Mouse (Mus musculus): ENCODE measurements around the gene Ptprn2.

Ptprn2 gene

DNA sequence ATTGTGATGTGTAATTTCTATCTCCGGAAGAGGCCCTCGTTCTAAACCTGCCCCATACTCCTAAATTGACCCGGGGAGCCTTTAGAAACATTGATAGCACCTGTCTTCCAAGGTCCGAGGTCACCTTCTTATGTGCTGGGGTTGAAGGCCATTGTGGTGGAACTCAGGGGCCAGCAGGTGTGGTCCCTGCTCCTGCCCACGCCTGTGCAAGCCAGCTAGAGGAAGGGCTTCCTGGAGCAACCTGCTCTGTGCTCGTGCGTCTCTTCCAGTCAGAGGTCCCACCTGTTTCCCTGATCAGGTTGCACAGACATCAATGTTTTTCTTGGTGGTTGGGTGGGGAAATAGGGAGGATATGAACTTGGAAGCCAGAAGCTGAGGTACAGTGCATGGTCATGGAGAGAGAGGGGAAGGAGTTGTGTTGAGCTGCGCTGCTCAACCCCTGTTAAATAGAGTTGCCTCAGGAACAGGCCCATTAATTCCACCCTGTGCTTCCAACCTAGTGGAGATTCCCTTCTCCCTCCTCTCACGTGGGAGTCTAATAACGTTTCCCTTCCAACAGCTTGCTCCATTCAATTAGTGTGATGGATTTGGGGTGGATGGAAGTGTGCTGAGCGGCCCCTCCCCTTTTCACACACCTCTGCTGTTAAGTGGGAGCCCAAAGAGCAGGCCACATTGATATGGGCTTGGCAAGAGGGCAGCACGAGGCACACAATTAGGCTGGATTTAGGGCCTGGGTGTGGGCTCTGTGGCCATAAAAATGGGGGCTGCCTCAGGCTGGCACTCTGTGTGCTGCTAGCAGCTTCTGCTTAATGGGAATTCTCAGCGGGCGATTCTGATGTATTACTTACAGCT, 156.0 kb downstream of the Ptprn2 start:
- no peak for DNase-seq (ENCODE audit: low read depth, low spot score)

DNA sequence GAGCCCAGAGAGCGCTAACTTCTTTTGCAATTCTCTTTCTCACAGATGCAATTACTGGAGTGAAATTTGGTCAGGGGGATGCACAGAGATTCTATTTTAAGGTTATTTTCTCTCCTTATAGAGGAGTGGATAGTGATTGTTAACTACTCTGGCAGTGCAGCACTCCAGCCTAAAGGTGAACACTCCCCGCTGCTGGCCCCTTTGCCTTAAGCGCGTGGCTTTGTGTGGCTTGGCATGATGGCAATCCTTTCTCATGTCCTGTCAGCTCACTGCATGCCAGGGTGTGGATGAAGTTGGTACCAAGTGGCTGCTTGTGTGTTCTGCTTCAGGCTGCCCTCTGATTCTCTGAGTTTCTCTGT, 156.7 kb downstream of the Ptprn2 start:
- no peak for DNase-seq (ENCODE audit: low read depth, low spot score)

DNA sequence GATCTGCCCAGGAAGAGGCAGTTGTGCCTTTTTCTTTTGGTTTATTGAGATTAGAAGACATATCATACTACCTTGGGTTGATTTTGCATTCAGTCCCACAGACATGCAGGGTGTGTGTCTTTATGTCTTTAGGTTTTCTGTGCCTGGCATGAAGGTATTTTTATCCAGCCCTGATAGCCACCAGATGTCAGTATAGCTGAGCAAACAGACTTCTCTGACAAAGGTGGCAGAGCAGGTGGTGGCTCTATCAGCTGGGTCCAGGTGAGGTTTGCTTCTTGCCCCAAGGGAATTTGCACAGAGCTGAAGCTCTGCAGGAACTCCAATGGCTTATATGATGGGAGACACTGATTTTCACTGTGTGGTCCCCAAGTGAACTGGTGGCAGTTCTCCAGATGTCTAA, 161.3 kb downstream of the Ptprn2 start:
- no peak for DNase-seq (ENCODE audit: low read depth, low spot score)

DNA sequence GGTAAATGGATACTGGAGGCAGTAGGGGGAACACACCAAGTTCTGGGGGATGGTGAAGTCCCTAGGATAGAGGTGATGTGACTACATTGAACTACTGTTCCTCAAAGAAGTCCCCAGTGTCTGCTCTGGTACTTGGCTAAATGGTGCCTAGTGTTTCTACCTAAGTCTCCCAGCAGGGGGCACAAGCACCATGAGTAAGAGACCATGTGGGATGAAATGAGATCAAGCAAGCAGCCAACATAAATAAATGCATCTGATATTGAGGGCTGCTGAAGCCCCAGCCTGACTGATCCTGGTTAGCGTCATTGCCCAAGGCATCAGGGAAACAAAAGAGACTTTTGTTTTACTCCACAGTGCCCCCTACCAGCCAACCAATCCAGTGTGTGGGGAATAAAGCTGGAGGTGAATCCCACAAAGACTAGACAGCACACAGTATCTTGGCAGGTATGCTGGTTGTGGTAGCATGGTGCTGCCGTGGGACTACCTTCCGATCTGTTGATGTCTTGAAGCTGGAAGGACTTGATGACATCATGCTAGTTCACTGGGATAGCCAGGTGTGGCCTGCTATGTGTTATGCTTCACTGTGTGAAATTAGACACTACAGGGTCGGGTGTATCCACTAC, 163.2 kb downstream of the Ptprn2 start:
- DNase-seq (ENCODE audit: low read depth, low spot score) = no peak

DNA sequence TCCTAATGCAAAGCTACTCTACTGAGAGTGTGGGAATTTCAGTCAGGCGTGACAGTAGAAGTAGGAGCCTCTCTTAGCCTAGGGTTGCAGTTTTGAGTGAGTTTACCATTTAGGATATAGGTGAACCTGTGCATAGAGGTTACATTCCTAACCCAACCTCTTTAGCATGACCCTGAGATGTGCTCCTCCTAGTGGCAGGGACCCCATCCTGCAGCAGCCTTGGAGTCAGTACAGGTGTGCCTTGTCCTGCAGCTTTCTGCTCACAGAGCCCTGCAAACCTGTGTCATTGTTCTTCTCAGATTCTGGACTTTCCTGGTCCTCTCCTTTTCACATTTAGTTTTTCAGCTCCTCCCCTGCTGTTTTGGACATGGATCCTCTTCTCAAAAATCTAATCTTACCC, 168.2 kb downstream of the Ptprn2 start:
- DNase-seq (ENCODE audit: low read depth, low spot score) = no peak

DNA sequence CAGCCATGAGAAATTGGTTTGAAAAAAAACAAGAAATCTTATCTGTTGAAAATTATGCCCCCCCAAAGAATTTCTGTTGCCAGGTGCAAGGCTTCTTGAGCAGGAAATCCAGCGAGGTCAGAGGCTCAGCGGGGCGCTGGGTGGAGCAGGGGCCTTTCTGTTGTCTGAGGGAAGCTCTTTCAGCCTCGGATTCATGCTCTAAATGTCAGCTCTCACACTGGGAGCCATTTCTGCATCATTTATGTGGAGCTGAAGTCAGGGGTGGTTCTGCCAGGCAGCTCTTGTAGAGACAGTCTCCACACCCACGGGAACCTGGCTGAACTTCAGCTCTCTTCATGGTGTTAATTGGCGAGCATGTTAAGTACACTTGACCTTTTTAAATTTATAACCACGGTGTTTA, 174.6 kb downstream of the Ptprn2 start:
- no peak for DNase-seq (ENCODE audit: low read depth, low spot score)

DNA sequence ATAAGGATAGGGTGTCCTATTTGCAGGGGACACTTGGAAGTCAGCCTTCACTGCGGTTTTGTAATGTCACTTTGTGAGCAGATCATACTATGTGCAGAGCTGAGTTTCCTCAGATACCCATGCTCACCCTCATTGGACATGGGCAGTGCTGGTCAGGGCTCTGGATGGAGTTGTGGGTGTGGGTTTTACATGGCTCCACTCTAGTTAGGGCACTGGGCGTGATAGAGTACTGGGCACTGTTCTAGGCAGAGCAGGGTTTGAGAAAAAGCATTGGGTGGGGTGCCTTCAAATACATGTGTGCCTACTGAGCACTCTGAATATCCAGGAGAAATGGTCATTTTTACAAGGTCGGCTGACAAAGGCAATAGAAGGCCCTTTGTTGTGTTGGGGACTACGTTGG, 175.5 kb downstream of the Ptprn2 start:
- DNase-seq (ENCODE audit: low read depth, low spot score) = no peak

DNA sequence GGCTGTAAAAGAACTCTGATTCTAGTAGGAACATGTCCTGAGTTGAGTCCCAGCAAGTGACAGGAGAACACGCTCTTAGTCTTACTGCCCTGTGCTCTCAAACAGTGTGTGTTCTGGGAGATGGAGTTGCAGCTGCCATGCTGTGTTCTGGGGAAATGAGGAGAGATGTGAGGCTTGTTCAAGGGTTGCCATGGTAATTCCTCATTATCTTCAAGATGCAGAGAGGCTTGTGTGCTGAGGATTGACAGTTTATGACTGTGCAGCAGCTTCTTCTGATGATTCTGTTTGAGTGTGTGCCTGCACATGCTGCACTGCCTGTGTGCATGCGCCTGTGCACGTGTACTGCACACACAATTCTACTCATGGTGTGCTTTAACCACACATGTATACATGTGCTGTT, 192.2 kb downstream of the Ptprn2 start:
- no peak for DNase-seq (ENCODE audit: low read depth, low spot score)

DNA sequence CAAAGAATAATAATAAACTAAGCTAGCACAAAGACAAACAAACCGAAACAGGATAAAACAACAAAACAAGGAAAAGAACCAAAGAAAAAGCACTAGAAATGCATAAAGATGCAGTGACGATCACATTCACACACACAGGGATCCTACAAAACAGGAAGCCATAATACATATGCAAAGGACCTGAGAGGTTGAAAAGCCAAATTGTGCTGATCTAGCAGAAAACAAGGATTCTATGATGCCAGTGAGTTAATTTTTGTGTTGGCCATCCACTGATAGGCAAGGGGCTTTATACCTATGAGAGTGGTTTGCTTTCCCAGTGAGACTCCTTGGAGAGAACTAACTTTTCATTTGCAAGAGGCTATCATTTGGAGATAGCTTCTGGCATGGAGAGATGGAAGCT, 204.3 kb downstream of the Ptprn2 start:
- no peak for DNase-seq (ENCODE audit: low read depth, low spot score)

DNA sequence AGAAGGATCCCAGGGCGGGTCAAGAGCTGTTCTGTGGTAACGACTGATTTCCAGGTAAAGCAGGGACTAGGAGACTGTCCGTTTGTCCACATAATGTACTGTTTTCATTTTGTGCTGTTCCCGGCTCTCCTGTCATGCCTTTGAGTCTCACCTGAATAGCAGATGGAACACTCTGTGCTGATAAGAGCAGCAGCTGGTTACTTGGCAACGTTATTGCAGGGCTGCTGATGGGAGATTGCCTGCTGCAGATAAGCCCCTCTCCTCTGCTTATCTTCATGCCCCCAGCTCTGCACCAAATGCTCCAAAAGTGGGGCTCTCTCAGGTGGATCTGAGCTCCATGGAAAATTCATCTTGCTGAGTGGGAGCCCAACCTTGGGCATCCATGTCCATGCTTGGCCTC, 224.0 kb downstream of the Ptprn2 start:
- no peak for DNase-seq (ENCODE audit: low read depth, low spot score)

DNA sequence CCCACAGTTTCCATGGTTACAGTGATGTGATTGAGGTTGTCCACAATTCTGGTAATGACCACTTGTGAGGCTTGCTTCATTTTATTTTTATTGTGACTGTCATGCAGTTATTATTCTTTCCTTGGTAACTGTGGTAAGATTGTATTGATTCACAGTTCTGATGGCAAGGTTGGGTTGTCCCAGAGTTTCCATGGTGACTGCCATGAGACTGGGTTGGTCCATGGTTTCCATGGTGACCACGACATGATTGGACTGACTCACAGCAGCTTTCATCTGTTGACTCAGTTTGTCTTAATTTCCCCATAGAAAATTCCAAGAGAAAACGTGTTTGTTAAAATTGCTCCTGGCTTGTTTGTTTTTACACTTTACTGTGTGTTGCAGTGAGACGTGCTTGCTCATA, 225.2 kb downstream of the Ptprn2 start:
- DNase-seq (ENCODE audit: low read depth, low spot score) = no peak

DNA sequence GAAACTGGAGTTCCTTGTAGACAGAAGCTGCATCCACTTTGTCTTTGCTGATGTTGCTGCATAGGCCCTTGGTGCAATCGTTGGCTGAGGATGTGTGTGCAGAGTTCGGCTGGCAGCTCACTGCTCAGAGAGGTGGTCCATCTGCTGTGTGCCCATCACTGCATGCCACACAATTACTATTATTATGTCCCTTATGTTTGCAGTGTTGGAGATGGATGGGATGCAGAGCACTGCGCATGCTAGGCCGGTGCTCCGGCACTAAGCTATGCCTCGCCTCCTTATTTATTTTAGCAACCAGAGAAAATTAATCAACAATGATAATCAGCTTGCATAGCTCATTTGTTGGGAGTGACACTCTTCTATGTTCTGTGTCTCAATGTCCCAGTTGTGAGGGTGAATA, 225.6 kb downstream of the Ptprn2 start:
- no peak for DNase-seq (ENCODE audit: low read depth, low spot score)

DNA sequence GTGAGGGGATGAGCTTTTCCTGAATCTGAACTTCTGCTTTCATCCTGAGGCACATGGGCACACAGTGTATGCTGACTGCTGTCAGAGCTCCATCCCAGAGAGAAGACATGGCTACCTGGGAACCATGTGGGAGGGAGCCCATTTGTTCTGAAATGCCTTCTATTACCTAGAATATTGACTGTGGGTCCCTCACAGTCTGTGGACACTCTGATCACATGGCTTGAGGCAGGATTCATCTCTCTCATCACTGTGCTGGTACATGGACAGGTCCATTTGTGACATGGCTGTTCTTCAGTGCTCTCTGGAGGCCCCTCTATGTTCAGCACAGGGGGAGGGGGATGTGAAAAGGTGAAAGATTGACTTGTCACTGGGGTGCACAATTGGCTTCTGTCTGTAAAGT, 227.6 kb downstream of the Ptprn2 start:
- no peak for DNase-seq (ENCODE audit: low read depth, low spot score)

DNA sequence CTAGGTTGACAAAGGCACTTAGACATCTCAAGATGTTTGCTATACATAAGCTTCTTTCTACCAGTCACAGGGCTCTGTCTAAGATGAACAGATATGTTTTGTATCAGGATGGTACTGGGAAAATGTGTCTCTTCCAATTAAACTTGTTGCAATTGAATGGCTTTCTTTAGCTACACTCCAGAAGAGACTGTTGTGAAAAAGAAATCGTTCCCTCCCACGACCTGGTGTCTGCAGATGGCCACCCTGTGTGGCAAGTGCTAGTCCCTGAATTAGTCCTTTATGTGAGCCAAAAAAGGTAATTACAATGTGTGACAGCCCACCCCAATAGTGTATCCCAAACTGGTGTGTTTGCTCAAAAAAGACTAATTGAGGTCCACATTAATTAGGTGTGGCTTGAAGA, 235.5 kb downstream of the Ptprn2 start:
- DNase-seq (ENCODE audit: low read depth, low spot score) = no peak

DNA sequence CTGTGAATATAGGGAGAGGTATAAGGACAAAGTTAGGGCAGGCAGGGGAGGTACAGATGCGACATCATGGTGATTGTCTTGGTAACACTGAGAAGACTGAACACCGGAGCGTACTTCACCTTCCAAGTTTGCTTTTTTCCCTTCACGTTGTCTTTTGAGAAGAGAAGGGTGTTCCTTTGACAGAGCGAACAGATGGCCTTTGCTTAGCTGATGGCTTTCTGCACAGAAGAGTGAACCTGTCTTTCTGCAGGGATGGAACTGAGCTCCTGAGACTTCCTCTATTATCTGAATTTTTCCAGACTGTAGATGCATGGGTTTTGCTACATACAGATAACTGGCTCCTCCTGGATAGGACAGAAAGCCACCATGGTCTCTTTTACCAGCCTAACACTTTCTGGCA, 254.6 kb downstream of the Ptprn2 start:
- no peak for DNase-seq (ENCODE audit: low read depth, low spot score)

DNA sequence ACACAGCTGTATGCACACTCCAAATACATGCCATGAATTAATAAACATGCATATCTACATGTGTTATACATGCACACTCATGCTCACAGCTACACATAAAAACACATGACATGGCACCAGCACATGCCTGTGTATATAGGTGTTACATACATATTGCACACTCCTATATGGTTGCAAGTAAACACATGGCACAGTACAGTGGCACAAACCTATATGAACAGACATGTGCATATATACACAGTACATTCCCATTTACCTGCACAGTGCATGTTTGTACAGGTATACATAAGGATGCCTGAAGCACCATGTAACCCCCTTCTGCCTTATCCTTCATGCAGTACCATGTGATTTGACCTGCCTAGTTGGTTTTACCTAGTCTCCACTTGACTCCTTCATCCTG, 255.8 kb downstream of the Ptprn2 start:
- DNase-seq (ENCODE audit: low read depth, low spot score) = no peak

DNA sequence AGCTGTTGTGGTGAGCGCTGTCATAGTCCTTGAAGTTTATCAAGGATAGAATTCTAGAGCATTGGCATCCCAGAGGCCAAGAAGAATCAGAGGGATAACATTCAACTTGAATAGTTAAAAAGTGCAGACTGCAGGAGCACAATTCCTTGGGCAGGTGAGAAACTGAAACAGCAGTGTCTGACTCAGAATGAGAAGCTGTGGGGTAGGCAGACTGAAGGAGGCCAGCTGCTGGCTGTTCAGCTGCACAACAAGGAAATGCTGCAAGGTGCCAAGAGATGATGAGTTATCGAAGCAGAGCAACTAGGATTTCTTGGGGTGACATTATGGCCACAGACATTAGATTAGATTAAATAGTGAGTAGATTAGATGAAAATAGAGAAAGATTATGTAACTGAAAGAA, 260.9 kb downstream of the Ptprn2 start:
- DNase-seq (ENCODE audit: low read depth, low spot score) = no peak

DNA sequence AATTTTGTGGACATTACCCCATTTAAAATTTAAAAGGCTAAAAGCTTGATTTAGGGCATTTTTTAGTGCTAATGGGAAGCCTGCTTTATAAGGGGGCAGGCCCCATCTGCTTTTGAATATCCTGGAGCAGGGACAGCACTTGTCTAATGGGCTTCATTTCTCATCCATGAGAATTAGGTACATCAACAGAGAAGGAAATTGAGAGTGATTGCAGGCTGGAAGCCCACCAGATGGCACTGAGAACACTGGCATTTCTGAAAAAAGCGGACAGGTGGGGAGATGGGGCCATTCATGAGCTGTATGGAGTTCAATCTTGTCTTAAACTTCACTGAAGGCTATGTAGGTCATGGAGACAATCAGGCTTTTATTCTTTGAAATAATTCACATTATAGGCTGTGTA, 267.3 kb downstream of the Ptprn2 start:
- no peak for DNase-seq (ENCODE audit: low read depth, low spot score)

DNA sequence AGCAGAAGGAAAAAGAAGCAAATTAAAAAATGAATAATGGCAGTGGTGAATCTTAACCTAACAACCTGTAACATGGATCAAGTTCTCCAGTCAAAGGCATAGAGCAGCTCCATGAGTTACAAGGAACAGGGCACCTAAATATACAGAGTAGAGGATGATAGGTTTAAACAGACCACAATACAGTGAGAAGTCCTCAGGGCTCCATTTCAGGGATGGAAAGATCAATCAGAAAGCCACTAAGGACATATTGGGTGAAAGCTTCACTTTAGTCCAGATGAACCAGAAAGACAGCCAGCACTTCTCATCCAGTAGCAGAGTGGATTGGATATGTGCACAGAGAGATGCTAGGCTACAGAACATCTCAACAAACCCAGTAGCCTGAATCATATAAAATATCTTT, 278.4 kb downstream of the Ptprn2 start:
- DNase-seq (ENCODE audit: low read depth, low spot score) = no peak

DNA sequence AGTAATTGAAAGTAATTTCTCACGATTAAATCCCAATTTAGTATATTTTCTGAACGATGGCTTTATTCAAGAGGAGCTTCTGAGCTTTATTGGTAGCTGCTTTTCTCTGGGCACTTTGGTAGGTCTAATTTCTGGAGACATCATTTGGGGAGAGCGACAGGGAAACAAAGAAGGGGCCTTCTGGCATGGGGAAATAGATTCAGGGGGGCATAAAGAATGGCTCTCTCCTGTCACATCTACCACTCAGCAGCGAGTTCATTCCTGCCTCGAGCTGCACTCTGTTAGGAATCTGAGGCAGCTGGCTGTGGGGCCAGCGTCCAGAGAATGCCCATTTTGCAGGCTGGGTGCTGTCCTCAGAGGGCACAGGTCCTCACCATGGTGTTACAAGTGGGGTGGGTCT, 285.4 kb downstream of the Ptprn2 start:
- DNase-seq (ENCODE audit: low read depth, low spot score) = no peak

DNA sequence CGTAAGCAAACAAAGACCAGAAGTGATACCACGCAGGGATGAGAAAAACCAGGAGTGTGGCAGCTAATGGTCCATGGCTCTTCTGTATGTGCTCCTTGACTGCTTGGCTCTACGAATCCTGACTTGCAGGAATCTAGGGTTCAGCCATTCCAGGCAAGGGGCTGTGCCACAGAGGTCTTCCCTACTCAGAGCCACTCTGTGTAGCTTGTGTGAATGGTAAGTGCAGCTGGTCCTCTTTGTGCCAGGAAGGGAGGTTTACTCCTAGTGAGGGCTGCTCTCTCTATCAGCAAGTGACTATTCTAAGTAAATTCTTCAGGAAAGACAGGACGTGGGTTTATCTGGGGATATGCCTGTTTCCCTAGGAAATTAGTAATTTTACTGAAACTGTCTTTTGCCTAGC, 286.0 kb downstream of the Ptprn2 start:
- no peak for DNase-seq (ENCODE audit: low read depth, low spot score)

DNA sequence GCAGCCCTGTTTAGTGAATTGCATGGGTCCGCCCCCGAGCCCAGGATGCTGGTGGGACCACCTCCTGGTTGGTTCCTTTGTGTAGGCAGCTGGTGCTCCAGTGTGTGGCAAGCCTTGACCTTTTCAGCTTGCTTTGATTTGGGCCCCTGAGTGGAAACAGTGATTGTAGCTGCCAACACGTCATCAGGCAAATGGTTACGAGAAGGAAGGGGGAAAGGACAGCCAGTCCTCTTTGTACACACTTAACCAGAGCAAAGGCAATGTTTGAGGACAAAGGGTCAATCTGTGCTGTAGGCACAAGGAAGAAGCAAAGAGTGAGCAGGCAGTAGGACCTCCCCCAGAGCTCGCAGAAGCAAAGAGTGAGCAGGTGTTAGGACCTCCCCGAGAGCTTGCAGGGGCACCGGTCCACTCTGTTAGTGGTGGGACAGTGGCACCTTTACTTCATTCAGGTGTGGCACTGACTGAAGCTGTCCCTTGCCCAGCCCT, 286.6 kb downstream of the Ptprn2 start:
- no peak for DNase-seq (ENCODE audit: low read depth, low spot score)

DNA sequence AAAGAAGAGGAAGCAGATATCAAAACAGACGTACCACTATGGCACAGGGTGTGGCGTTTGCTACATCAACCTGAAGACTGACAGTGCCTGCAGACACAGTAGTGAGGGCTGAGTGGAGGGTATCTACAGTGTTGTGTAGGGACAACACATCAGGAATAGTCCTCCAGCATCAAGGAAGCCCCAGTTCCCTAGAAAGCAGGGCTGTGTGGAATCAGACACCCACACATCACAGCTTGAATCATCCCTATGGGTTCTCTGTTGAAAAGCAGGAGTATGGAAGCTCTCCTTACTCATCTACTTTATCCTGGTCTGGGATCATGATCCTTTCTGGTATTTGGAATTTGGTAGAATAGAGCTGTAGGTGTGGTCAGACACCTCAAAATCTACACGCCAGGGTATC, 287.8 kb downstream of the Ptprn2 start:
- no peak for DNase-seq (ENCODE audit: low read depth, low spot score)

DNA sequence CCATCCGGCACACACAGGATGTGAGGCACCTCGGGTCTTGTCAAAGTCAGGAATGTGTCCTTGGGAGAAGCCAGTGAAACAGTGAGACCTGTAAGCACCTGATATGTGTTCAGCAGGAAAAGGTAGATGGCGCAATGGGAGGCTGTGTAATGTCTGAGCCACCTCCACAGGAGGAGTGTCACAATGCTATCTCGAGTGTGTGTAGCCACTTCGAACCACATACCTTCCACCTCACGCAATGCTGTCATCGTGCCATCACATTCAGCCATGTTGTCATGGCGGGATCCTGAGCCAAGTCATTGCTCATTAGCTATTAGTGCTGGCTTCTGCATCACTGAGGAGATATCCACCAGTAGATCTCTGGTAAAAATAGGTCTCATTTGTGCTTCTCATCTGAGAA, 290.9 kb downstream of the Ptprn2 start:
- no peak for DNase-seq (ENCODE audit: low read depth, low spot score)
